In the genomic region with DNA sequence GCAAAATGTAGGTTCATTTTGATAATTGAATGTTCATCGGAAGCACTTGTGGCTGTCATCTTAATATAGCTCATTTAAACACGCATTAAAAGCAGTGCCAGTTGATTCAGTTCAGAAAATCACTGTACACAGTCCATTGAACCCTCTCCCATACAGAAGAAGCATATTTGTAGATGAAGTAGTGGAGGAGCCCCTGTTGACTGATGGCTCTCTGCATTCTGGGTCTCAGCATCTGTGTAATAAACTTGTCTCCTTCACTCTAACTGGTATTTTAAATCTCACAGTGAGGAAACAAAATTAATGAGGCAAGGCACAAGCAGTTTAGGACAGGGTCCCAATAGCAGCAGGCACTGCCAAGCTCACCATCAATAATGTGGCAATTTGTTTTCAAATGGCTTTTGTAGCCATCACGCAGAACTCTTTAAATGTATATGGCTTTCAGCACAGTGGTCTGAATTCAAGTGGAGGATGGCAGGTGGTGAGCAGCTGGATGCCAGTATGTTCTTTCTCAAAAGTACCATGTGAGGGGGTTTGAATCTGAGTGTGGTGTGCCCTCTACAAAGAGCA, we compare ENCODE assay signal across 26 mouse cellular contexts.
A peak's percentile ranks its signal among the peaks of the same experiment; 100 is the strongest.
DNase-seq lines count a peak whose midpoint lies in the region; ATAC-seq and TF ChIP-seq lines count a peak whose summit lies in the region.
"Had no signal": no experiment of that assay in that cellular context is flagged by ENCODE, and none has a peak within 500 bp of the region (broad histone marks: within the 10 kb centered on the region; RNA-seq: fewer than 3 reads in every experiment).

No protein-coding gene starts in this region.

- no peaks in the 10 kb centered on the region for H3K4me1 ChIP-seq in hindbrain, embryonic 14.5 days (replicated peaks; ENCODE audit: control insufficient read depth, insufficient read depth, low read length)
- H3K4me1 ChIP-seq in hindbrain, embryonic 12.5 days, result no peaks in the 10 kb centered on the region
- no peaks in the 10 kb centered on the region for H3K4me1 ChIP-seq in neural tube, embryonic 12.5 days
- no peaks in the 10 kb centered on the region for H3K4me1 ChIP-seq in hindbrain, postnatal 0 days (ENCODE audit: insufficient read depth, low read length)
- H3K4me1 ChIP-seq in neural tube, embryonic 15.5 days, result no peaks in the 10 kb centered on the region
- H3K4me1 ChIP-seq in kidney, embryonic 14.5 days (ENCODE audit: control insufficient read depth, insufficient read depth, low read length), result no peaks in the 10 kb centered on the region
- H3K4me1 ChIP-seq: embryonic facial prominence, embryonic 10.5 days; embryonic facial prominence, embryonic 13.5 days had no signal

- no peak overlapping the region for H3K9ac ChIP-seq in hindbrain, embryonic 14.5 days
- no peak overlapping the region for H3K9ac ChIP-seq in hindbrain, embryonic 12.5 days
- H3K9ac ChIP-seq in neural tube, embryonic 12.5 days, result no peak overlapping the region
- no peak overlapping the region for H3K9ac ChIP-seq in hindbrain, postnatal 0 days (replicated peaks; ENCODE audit: low read length)
- H3K9ac ChIP-seq in neural tube, embryonic 15.5 days (replicated peaks), result no peak overlapping the region
- no peak overlapping the region for H3K9ac ChIP-seq in kidney, embryonic 14.5 days (ENCODE audit: low read depth, low read length)
- H3K9ac ChIP-seq: embryonic facial prominence, embryonic 13.5 days; forebrain, postnatal 0 days had no signal

- DNase-seq in hindbrain, embryonic 14.5 days (ENCODE audit: low spot score), result peak; percentile 30
- DNase-seq in neural tube, embryonic 10.5 days (ENCODE audit: extremely low spot score, low spot score), result no peak
- DNase-seq in hindbrain, postnatal 0 days (ENCODE audit: low spot score), result peak; percentile 11
- DNase-seq in spleen, postnatal 36 days (ENCODE audit: low spot score in 2 of 2), result no peak
- DNase-seq: adrenal gland, adult 2 months; adrenal gland, postnatal 14 days; cerebellum, adult 11-12 months; cerebellum, adult 8-10 months; cerebellum, postnatal 10 days; cerebellum, postnatal 36 days; embryo, embryonic 11 days; forebrain, postnatal 0 days; gastrocnemius, adult 2 months; gastrocnemius, postnatal 14 days; heart, adult 11 months had no signal

- ATAC-seq in hindbrain, embryonic 14.5 days (ENCODE audit: low FRiP score), result peak; percentile 85
- no peak for ATAC-seq in hindbrain, embryonic 12.5 days (ENCODE audit: low FRiP score)
- ATAC-seq in neural tube, embryonic 12.5 days (ENCODE audit: low FRiP score, low read depth), result peak; percentile 54; the same call in 1 of the 2 replicates
- ATAC-seq in hindbrain, postnatal 0 days, result peak; percentile 35; the same call in 1 of the 2 replicates
- ATAC-seq in neural tube, embryonic 15.5 days (ENCODE audit: low FRiP score), result peak; percentile 91
- no peak for ATAC-seq in kidney, embryonic 14.5 days (ENCODE audit: low FRiP score, low TSS enrichment)
- ATAC-seq: CD4-positive, CD25-positive, alpha-beta regulatory T cell, adult 4 months; forebrain, embryonic 14.5 days; forebrain, postnatal 0 days; inflammation-experienced regulatory T-cells, adult 6 months had no signal

- TF ChIP-seq CTCF in hindbrain, postnatal 0 days (IDR thresholded peaks at IDR 0.05; ENCODE audit: low read depth), result no peak

- H3K27ac ChIP-seq in hindbrain, embryonic 14.5 days, result no peak overlapping the region
- H3K27ac ChIP-seq in hindbrain, embryonic 12.5 days, result no peak overlapping the region
- H3K27ac ChIP-seq in neural tube, embryonic 12.5 days, result no peak overlapping the region
- no peak overlapping the region for H3K27ac ChIP-seq in hindbrain, postnatal 0 days
- H3K27ac ChIP-seq in neural tube, embryonic 15.5 days (replicated peaks), result no peak overlapping the region
- H3K27ac ChIP-seq in kidney, embryonic 14.5 days (ENCODE audit: low read depth, low read length), result no peak overlapping the region
- H3K27ac ChIP-seq: embryonic facial prominence, embryonic 10.5 days; embryonic facial prominence, embryonic 13.5 days; gastrocnemius, adult 2 months had no signal

- H3K4me2 ChIP-seq in hindbrain, embryonic 14.5 days (replicated peaks), result no peak overlapping the region
- H3K4me2 ChIP-seq in hindbrain, embryonic 12.5 days (replicated peaks), result no peak overlapping the region
- no peak overlapping the region for H3K4me2 ChIP-seq in neural tube, embryonic 12.5 days (replicated peaks)
- no peak overlapping the region for H3K4me2 ChIP-seq in hindbrain, postnatal 0 days (ENCODE audit: low read depth, low read length)
- H3K4me2 ChIP-seq in neural tube, embryonic 15.5 days, result no peak overlapping the region
- H3K4me2 ChIP-seq in kidney, embryonic 14.5 days (replicated peaks; ENCODE audit: low read depth, low read length), result no peak overlapping the region
- H3K4me2 ChIP-seq: embryonic facial prominence, embryonic 13.5 days; heart, embryonic 11.5 days had no signal

- no peaks in the 10 kb centered on the region for H3K27me3 ChIP-seq in hindbrain, embryonic 14.5 days (ENCODE audit: control insufficient read depth, insufficient read depth, low read length)
- H3K27me3 ChIP-seq in hindbrain, embryonic 12.5 days, result no peaks in the 10 kb centered on the region
- no peaks in the 10 kb centered on the region for H3K27me3 ChIP-seq in neural tube, embryonic 12.5 days (replicated peaks)
- H3K27me3 ChIP-seq in hindbrain, postnatal 0 days (ENCODE audit: insufficient read depth, low read length), result no peaks in the 10 kb centered on the region
- H3K27me3 ChIP-seq in neural tube, embryonic 15.5 days (replicated peaks), result no peaks in the 10 kb centered on the region
- no peaks in the 10 kb centered on the region for H3K27me3 ChIP-seq in kidney, embryonic 14.5 days (ENCODE audit: control insufficient read depth, insufficient read depth, low read length)
- H3K27me3 ChIP-seq: embryonic facial prominence, embryonic 13.5 days had no signal

- no peak overlapping the region for H3K4me3 ChIP-seq in hindbrain, embryonic 14.5 days (replicated peaks; ENCODE audit: low read length)
- H3K4me3 ChIP-seq in hindbrain, embryonic 12.5 days, result no peak overlapping the region
- H3K4me3 ChIP-seq in neural tube, embryonic 12.5 days, result no peak overlapping the region
- H3K4me3 ChIP-seq in hindbrain, postnatal 0 days (ENCODE audit: low read length), result no peak overlapping the region
- H3K4me3 ChIP-seq in neural tube, embryonic 15.5 days (replicated peaks), result no peak overlapping the region
- no peak overlapping the region for H3K4me3 ChIP-seq in kidney, embryonic 14.5 days (ENCODE audit: low read length)
- H3K4me3 ChIP-seq: embryonic facial prominence, embryonic 10.5 days; embryonic facial prominence, embryonic 13.5 days; erythroblast, embryonic 14.5 days; gastrocnemius, adult 2 months had no signal

- 71% methylated on average over 3 of the region's 3 CpGs for WGBS in hindbrain, embryonic 14.5 days
- WGBS in hindbrain, embryonic 12.5 days, result 83% methylated on average over 3 of the region's 3 CpGs
- 70% methylated on average over 3 of the region's 3 CpGs for WGBS in neural tube, embryonic 12.5 days
- WGBS in hindbrain, postnatal 0 days, result 73% methylated on average over 3 of the region's 3 CpGs
- WGBS in neural tube, embryonic 15.5 days, result 42% methylated on average over 3 of the region's 3 CpGs
- WGBS in kidney, embryonic 14.5 days, result 77% methylated on average over 3 of the region's 3 CpGs

- H3K36me3 ChIP-seq in hindbrain, embryonic 14.5 days (replicated peaks; ENCODE audit: control insufficient read depth, insufficient read depth), result no peaks in the 10 kb centered on the region
- no peaks in the 10 kb centered on the region for H3K36me3 ChIP-seq in hindbrain, embryonic 12.5 days
- H3K36me3 ChIP-seq in neural tube, embryonic 12.5 days, result no peaks in the 10 kb centered on the region
- no peaks in the 10 kb centered on the region for H3K36me3 ChIP-seq in hindbrain, postnatal 0 days (ENCODE audit: insufficient read depth, low read length)
- no peaks in the 10 kb centered on the region for H3K36me3 ChIP-seq in neural tube, embryonic 15.5 days
- no peaks in the 10 kb centered on the region for H3K36me3 ChIP-seq in kidney, embryonic 14.5 days (ENCODE audit: control insufficient read depth, insufficient read depth, low read length)
- H3K36me3 ChIP-seq: embryonic facial prominence, embryonic 10.5 days; embryonic facial prominence, embryonic 13.5 days had no signal

- no peaks in the 10 kb centered on the region for H3K9me3 ChIP-seq in hindbrain, embryonic 14.5 days (ENCODE audit: control insufficient read depth, low read length)
- H3K9me3 ChIP-seq in hindbrain, embryonic 12.5 days (replicated peaks), result no peaks in the 10 kb centered on the region
- no peaks in the 10 kb centered on the region for H3K9me3 ChIP-seq in neural tube, embryonic 12.5 days
- no peaks in the 10 kb centered on the region for H3K9me3 ChIP-seq in hindbrain, postnatal 0 days (ENCODE audit: low read length)
- H3K9me3 ChIP-seq in neural tube, embryonic 15.5 days (replicated peaks), result no peaks in the 10 kb centered on the region
- no peaks in the 10 kb centered on the region for H3K9me3 ChIP-seq in kidney, embryonic 14.5 days (ENCODE audit: control insufficient read depth, low read length)
- H3K9me3 ChIP-seq: embryonic facial prominence, embryonic 10.5 days; embryonic facial prominence, embryonic 13.5 days had no signal

Comparison
In these comparisons a context has a peak if more than half of its experiments do, and no peak if none do; other contexts are left out.
1. ATAC-seq: peak in hindbrain, embryonic 14.5 days (single experiment), neural tube, embryonic 12.5 days (single experiment), hindbrain, postnatal 0 days (single experiment) and neural tube, embryonic 15.5 days (single experiment); none in hindbrain, embryonic 12.5 days (single experiment) and kidney, embryonic 14.5 days (single experiment).
2. DNase-seq: peak in hindbrain, embryonic 14.5 days (single experiment) and hindbrain, postnatal 0 days (single experiment); none in neural tube, embryonic 10.5 days (single experiment) and spleen, postnatal 36 days (0 of 2).